Mouse (Mus musculus): ENCODE results near the gene Greb1. TPM values are rescaled to one million over a fixed set of nuclear protein-coding genes. Genes with fewer than 3 reads are reported as not detected.

The Greb1 gene
- polyA plus RNA-seq, 1 experiment from 2014 or later, result 0.72 TPM

DNA sequence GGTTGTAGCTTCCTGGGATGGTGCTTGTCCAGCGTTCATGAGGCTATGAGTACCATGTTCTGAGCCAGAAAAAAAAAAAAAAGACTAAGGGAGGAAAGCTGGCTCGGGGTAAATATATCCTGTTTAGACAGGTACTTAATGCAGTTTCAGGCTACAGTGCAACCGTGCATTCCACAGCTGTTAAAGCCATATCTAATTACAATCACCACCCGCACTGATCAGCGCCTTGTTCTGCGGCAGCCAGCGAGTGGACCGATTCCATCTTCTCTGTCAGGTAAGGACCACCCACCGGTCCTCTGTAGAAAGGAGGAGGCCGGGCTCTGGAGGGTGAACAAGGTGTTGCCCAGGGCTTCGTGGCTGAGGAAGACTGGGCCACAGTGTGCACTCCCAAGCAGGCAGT lies 34.0 kb upstream of the Greb1 start:
- H3K27me3 ChIP-seq (replicated peaks; ENCODE audit: control insufficient read depth, insufficient read depth, low read length), result no peaks in the 10 kb centered on the region
- H3K4me1 ChIP-seq (replicated peaks; ENCODE audit: control insufficient read depth, insufficient read depth, low read length), result no peaks in the 10 kb centered on the region
- no peak overlapping the region for H3K4me3 ChIP-seq (replicated peaks; ENCODE audit: low read length)
- ATAC-seq, result no peak
- H3K27ac ChIP-seq (ENCODE audit: low read length), result no peak overlapping the region
- H3K36me3 ChIP-seq (ENCODE audit: control insufficient read depth, insufficient read depth), result no peaks in the 10 kb centered on the region
- H3K9me3 ChIP-seq (ENCODE audit: control insufficient read depth, low read length), result no peaks in the 10 kb centered on the region
- 78% methylated on average over 11 of the region's 11 CpGs for WGBS
- no peak overlapping the region for H3K9ac ChIP-seq (replicated peaks; ENCODE audit: low read depth, low read length)
- H3K4me2 ChIP-seq (ENCODE audit: low read length), result no peak overlapping the region

DNA sequence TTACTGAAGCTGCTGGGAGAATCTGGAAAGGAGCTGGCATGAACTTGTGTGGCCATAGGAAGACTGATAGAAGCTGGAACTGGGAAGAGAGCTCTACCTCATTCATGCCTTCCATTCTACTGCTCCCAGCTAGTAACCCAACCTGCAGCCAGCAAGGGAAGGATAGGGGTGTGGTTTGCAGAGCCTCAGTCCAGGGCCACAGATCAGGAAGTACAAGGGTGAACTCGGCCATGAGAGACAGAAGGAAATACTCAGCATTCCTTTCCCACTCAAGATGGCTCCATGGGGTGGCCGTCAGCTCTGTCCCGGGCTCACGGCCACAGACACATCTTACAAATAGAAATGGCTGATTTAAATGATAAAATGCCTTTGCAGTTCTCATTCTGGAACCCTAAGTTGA lies 30.4 kb upstream of the Greb1 start:
- Histone ChIP-seq H3K4me2 (ENCODE audit: low read length) (no peak overlapping the region), H3K4me3 (replicated peaks; ENCODE audit: low read length) (no peak overlapping the region), H3K9ac (replicated peaks; ENCODE audit: low read depth, low read length) (no peak overlapping the region), H3K27ac (ENCODE audit: low read length) (no peak overlapping the region), H3K9me3 (ENCODE audit: control insufficient read depth, low read length) (no peaks in the 10 kb centered on the region), H3K27me3 (replicated peaks; ENCODE audit: control insufficient read depth, insufficient read depth, low read length) (no peaks in the 10 kb centered on the region), H3K4me1 (replicated peaks; ENCODE audit: control insufficient read depth, insufficient read depth, low read length) (no peaks in the 10 kb centered on the region), H3K36me3 (ENCODE audit: control insufficient read depth, insufficient read depth) (peaks cover 2% of the 10 kb centered on the region; the same call in 1 of the 2 replicates)
- WGBS, result 72% methylated on average over 4 of the region's 4 CpGs
- ATAC-seq, result no peak

DNA sequence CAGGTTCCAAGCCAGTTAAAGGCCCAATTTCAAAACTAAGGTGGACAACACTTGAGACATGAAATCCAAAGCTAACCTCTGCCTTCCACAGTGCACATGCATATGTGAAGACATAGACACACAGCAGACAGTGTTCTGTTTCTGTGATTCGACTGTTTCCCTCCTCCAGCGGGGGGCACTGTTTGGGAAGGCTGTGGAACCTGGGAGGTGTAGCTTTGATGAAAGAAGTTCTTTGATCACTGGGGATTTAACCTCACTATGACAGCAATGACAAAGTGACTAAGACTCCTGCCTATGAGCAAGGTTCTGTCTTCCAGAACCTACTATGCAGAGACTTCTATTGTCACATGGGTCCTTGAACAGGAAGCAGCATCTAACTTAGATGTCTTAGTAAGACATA lies 29.1 kb upstream of the Greb1 start:
- 95% methylated on average over 2 of the region's 2 CpGs for WGBS
- H3K4me2 ChIP-seq (ENCODE audit: low read length), result no peak overlapping the region
- no peaks in the 10 kb centered on the region for H3K4me1 ChIP-seq (replicated peaks; ENCODE audit: control insufficient read depth, insufficient read depth, low read length)
- H3K4me3 ChIP-seq (replicated peaks; ENCODE audit: low read length), result no peak overlapping the region
- H3K27ac ChIP-seq (ENCODE audit: low read length), result no peak overlapping the region
- H3K9me3 ChIP-seq (ENCODE audit: control insufficient read depth, low read length), result no peaks in the 10 kb centered on the region
- peaks cover 2% of the 10 kb centered on the region; the same call in 1 of the 2 replicates for H3K36me3 ChIP-seq (ENCODE audit: control insufficient read depth, insufficient read depth)
- ATAC-seq, result no peak
- no peak overlapping the region for H3K9ac ChIP-seq (replicated peaks; ENCODE audit: low read depth, low read length)
- H3K27me3 ChIP-seq (replicated peaks; ENCODE audit: control insufficient read depth, insufficient read depth, low read length), result no peaks in the 10 kb centered on the region

DNA sequence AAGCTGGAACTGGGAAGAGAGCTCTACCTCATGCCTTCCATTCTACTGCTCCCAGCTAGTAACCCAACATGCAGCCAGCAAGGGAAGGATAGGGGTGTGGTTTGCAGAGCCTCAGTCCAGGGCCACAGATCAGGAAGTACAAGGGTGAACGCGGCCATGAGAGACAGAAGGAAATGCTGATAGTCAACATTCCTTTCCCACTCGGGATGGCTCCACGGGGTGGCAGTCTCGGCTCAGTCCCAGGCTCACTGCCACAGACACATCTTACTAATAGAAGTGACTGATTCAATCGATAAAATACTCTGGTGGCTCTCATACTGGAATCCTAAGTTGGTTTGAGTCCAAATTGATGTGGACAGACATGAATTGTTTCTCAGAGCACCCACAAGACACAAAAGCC lies 27.8 kb upstream of the Greb1 start:
- Histone ChIP-seq H3K36me3 (ENCODE audit: control insufficient read depth, insufficient read depth) (peaks cover 7% of the 10 kb centered on the region; the same call in 1 of the 2 replicates), H3K27me3 (replicated peaks; ENCODE audit: control insufficient read depth, insufficient read depth, low read length) (no peaks in the 10 kb centered on the region), H3K27ac (ENCODE audit: low read length) (no peak overlapping the region), H3K4me1 (replicated peaks; ENCODE audit: control insufficient read depth, insufficient read depth, low read length) (no peaks in the 10 kb centered on the region), H3K4me3 (replicated peaks; ENCODE audit: low read length) (no peak overlapping the region), H3K9ac (replicated peaks; ENCODE audit: low read depth, low read length) (no peak overlapping the region), H3K4me2 (ENCODE audit: low read length) (no peak overlapping the region), H3K9me3 (ENCODE audit: control insufficient read depth, low read length) (no peaks in the 10 kb centered on the region)
- 82% methylated on average over 6 of the region's 6 CpGs for whole genome bisulfite sequencing
- ATAC-seq, result no peak

DNA sequence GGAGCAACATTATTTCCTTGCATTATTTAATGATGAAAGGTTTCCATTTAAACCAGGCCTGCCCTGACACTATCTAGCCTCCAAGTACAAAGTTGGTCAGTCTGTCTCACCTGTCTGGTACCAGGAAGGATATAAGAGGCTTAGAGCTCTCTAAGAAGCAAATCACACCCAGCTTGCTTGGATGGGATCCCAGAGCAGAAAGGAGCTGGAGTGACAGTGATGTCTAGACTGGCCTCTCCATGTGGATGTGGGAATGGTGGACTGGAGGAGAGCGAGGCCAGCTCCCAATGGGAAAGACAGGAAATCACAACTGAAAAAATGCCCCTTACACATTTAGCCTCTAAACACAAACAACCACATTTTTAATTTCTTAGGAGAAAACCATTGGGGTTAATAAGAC lies 23.0 kb upstream of the Greb1 start:
- H3K27ac ChIP-seq (ENCODE audit: low read length), result no peak overlapping the region
- ATAC-seq, result no peak
- 78% methylated on average over 1 of the region's 1 CpGs for WGBS
- H3K9me3 ChIP-seq (ENCODE audit: control insufficient read depth, low read length), result no peaks in the 10 kb centered on the region
- H3K36me3 ChIP-seq (ENCODE audit: control insufficient read depth, insufficient read depth), result peaks cover 28% of the 10 kb centered on the region
- H3K9ac ChIP-seq (replicated peaks; ENCODE audit: low read depth, low read length), result no peak overlapping the region
- H3K27me3 ChIP-seq (replicated peaks; ENCODE audit: control insufficient read depth, insufficient read depth, low read length), result no peaks in the 10 kb centered on the region
- no peaks in the 10 kb centered on the region; the same call in 1 of the 2 replicates for H3K4me1 ChIP-seq (replicated peaks; ENCODE audit: control insufficient read depth, insufficient read depth, low read length)
- no peak overlapping the region for H3K4me3 ChIP-seq (replicated peaks; ENCODE audit: low read length)
- no peak overlapping the region for H3K4me2 ChIP-seq (ENCODE audit: low read length)

DNA sequence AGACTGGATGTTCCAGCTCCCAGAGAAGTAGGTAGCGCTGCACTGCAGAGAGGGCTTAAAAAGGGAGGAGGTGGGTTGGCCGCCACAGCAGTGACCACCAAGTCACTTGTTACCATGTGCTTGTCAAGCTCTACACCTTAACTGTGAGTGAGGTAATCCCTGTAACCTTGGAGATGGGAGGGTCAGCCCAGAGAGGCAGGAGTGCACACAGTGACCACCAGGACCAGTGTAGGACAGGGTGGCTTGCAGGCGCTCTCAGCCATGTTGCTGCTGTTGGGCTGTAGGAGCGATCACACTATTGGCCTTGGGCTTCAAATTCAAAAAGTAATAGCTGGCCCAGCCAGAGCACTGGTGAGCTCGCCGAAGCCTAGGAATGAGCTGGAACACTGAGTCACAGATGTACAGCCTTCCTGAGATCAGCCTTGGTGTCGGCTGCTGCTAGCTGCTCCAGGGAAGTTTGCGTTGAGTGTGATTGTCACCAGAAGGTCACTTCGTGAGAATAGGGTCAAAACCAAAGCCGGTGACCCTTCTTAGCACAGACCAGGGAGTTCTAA lies 21.6 kb upstream of the Greb1 start:
- H3K9ac ChIP-seq (replicated peaks; ENCODE audit: low read depth, low read length), result no peak overlapping the region
- no peaks in the 10 kb centered on the region for H3K27me3 ChIP-seq (replicated peaks; ENCODE audit: control insufficient read depth, insufficient read depth, low read length)
- no peak overlapping the region for H3K27ac ChIP-seq (ENCODE audit: low read length)
- 95% methylated on average over 10 of the region's 10 CpGs for WGBS
- no peaks in the 10 kb centered on the region; the same call in 1 of the 2 replicates for H3K4me1 ChIP-seq (replicated peaks; ENCODE audit: control insufficient read depth, insufficient read depth, low read length)
- no peak for ATAC-seq
- H3K9me3 ChIP-seq (ENCODE audit: control insufficient read depth, low read length), result no peaks in the 10 kb centered on the region
- peaks cover 29% of the 10 kb centered on the region for H3K36me3 ChIP-seq (ENCODE audit: control insufficient read depth, insufficient read depth)
- H3K4me2 ChIP-seq (ENCODE audit: low read length), result no peak overlapping the region
- no peak overlapping the region for H3K4me3 ChIP-seq (replicated peaks; ENCODE audit: low read length)

DNA sequence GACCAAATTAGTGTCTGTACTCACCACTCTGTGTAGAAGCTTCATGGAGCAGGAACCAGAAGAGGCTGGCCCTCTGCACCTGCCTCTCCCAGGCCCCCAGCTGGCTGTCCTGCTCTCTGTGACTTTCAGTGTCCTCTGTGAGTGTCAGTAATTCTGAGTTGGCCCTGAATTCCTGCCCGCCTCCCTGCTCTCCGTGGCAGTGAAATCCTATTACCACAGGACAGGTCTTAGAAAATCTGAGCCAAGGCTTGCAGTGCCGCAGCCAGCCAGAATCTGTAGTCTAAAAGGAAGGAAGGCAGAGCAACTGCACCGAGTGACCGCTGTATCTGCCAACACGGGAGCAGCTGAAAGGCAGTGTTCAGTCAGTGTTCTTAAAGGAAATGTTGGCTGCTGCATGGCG lies 20.1 kb upstream of the Greb1 start:
- Histone ChIP-seq H3K4me2 (ENCODE audit: low read length) (no peak overlapping the region), H3K9me3 (ENCODE audit: control insufficient read depth, low read length) (no peaks in the 10 kb centered on the region), H3K36me3 (ENCODE audit: control insufficient read depth, insufficient read depth) (peaks cover 31% of the 10 kb centered on the region), H3K4me3 (replicated peaks; ENCODE audit: low read length) (no peak overlapping the region), H3K9ac (replicated peaks; ENCODE audit: low read depth, low read length) (no peak overlapping the region), H3K27me3 (replicated peaks; ENCODE audit: control insufficient read depth, insufficient read depth, low read length) (no peaks in the 10 kb centered on the region), H3K4me1 (replicated peaks; ENCODE audit: control insufficient read depth, insufficient read depth, low read length) (no peaks in the 10 kb centered on the region; the same call in 1 of the 2 replicates), H3K27ac (ENCODE audit: low read length) (no peak overlapping the region)
- ATAC-seq, result no peak
- WGBS, result 84% methylated on average over 7 of the region's 7 CpGs

DNA sequence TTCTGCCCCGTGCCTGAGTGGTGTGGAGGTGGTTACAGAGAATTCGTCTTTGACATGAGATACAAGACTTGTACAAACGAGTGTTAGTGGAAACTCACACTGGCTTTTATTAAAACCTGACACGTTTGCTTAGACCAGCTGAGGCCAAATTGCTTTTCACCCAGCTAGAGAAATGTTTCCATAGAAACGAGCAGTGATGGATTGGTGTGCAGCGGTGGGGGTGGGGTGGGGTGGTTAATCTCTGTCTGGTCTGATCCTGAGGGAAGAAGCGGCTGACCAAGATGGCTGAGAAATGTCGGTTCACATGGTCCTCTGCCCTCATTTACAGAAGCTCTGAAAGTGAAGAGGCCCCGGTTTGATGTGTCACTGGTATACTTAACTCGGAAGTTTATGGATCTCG lies 17.8 kb upstream of the Greb1 start:
- Histone ChIP-seq H3K9me3 (ENCODE audit: control insufficient read depth, low read length) (no peaks in the 10 kb centered on the region), H3K36me3 (ENCODE audit: control insufficient read depth, insufficient read depth) (peaks cover 26% of the 10 kb centered on the region), H3K4me1 (replicated peaks; ENCODE audit: control insufficient read depth, insufficient read depth, low read length) (no peaks in the 10 kb centered on the region; the same call in 1 of the 2 replicates), H3K4me2 (ENCODE audit: low read length) (no peak overlapping the region), H3K27me3 (replicated peaks; ENCODE audit: control insufficient read depth, insufficient read depth, low read length) (no peaks in the 10 kb centered on the region), H3K27ac (ENCODE audit: low read length) (no peak overlapping the region), H3K4me3 (replicated peaks; ENCODE audit: low read length) (no peak overlapping the region), H3K9ac (replicated peaks; ENCODE audit: low read depth, low read length) (no peak overlapping the region)
- WGBS, result 45% methylated on average over 11 of the region's 11 CpGs
- ATAC-seq, result no peak

DNA sequence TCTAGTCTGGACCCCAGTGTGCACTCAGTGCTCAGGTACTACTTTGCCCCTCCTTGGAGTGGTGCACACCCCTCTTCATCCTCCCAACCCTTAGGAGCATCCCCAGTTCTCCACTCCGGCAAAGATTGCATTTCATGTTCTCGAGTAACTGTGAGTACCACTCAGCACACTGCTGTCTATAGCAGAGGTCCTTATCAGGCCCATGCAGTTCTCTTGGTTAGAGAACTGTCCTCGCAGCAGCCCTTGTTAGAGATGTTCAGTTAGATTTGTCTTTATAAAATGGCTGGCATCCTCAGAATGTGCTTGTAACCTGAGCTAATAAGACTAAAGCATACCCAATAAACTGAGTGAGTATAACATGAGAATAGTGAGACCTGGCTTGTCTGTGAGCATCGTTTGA lies 16.5 kb upstream of the Greb1 start:
- Histone ChIP-seq H3K9me3 (ENCODE audit: control insufficient read depth, low read length) (no peaks in the 10 kb centered on the region), H3K4me3 (replicated peaks; ENCODE audit: low read length) (no peak overlapping the region), H3K4me1 (replicated peaks; ENCODE audit: control insufficient read depth, insufficient read depth, low read length) (peaks cover 3% of the 10 kb centered on the region; the same call in 1 of the 2 replicates), H3K27ac (ENCODE audit: low read length) (no peak overlapping the region), H3K27me3 (replicated peaks; ENCODE audit: control insufficient read depth, insufficient read depth, low read length) (no peaks in the 10 kb centered on the region), H3K9ac (replicated peaks; ENCODE audit: low read depth, low read length) (no peak overlapping the region), H3K36me3 (ENCODE audit: control insufficient read depth, insufficient read depth) (peaks cover 19% of the 10 kb centered on the region), H3K4me2 (ENCODE audit: low read length) (no peak overlapping the region)
- WGBS, result 94% methylated on average over 4 of the region's 4 CpGs
- ATAC-seq, result no peak

DNA sequence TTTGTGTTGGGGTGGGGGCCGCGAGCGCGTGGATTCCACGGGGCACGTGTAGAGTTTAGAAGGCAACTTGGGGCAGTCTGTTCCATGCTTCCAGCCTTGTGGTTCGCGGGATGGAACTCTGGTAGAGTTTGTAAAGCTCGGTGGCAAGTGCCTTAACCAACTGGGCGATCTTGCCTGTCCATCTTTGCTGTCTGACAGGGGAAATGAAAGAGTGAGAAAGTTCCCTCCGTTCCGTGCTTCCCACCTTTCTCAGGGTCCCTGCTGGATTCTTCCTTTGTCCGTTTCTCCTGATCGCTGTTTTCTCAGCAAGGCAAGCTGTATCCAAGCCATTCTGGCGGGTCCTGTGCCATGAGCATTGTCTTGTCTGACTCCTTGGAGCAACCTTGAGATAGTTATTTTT lies 10.8 kb upstream of the Greb1 start:
- peak overlapping the region; percentile 87 for H3K4me3 ChIP-seq (replicated peaks; ENCODE audit: low read length)
- WGBS, result 4% methylated on average over 15 of the region's 15 CpGs
- H3K9ac ChIP-seq (replicated peaks; ENCODE audit: low read depth, low read length), result peak overlapping the region; percentile 96
- peak overlapping the region; percentile 76 for H3K4me2 ChIP-seq (ENCODE audit: low read length)
- H3K4me1 ChIP-seq (replicated peaks; ENCODE audit: control insufficient read depth, insufficient read depth, low read length), result peaks cover 14% of the 10 kb centered on the region
- ATAC-seq, result 0 out of 2 replicates have a peak, but pooled peaks have one; percentile 1
- peaks cover 12% of the 10 kb centered on the region; the same call in 1 of the 2 replicates for H3K27me3 ChIP-seq (replicated peaks; ENCODE audit: control insufficient read depth, insufficient read depth, low read length)
- H3K9me3 ChIP-seq (ENCODE audit: control insufficient read depth, low read length), result no peaks in the 10 kb centered on the region
- H3K27ac ChIP-seq (ENCODE audit: low read length), result no peak overlapping the region
- H3K36me3 ChIP-seq (ENCODE audit: control insufficient read depth, insufficient read depth), result no peaks in the 10 kb centered on the region; the same call in 1 of the 2 replicates

Data from forebrain, embryonic 16.5 days (tissue).